Comparison of ENCODE assay signal across 11 mouse cellular contexts in genomic region chr5:134951053-134951884, GRCm38 (mm10). TPM values are rescaled to one million over a fixed set of nuclear protein-coding genes. Genes with fewer than 3 reads are reported as not detected.
A peak's percentile ranks its signal among the peaks of the same experiment; 100 is the strongest.
DNase-seq lines count a peak whose midpoint lies in the region; ATAC-seq and TF ChIP-seq lines count a peak whose summit lies in the region.
"Had no signal": no experiment of that assay in that cellular context is flagged by ENCODE, and none has a peak within 500 bp of the region (broad histone marks: within the 10 kb centered on the region; RNA-seq: fewer than 3 reads in every experiment).

No protein-coding gene starts in this region.

- no peaks in the 10 kb centered on the region for H3K36me3 ChIP-seq in kidney, embryonic 14.5 days (ENCODE audit: control insufficient read depth, insufficient read depth, low read length)
- H3K36me3 ChIP-seq in liver, embryonic 16.5 days (ENCODE audit: control insufficient read depth, insufficient read depth), result no peaks in the 10 kb centered on the region
- H3K36me3 ChIP-seq: G1E had no signal

- intact Hi-C loops in heart, postnatal 14 days (cut with DNase I), result no loop called here

- no peak for TF ChIP-seq CTCF in cerebellum, adult 2 months (IDR thresholded peaks at IDR 0.05; ENCODE audit: borderline replicate concordance, insufficient read depth, low read depth, low read length)

- peak; percentile 64; the same call in 1 of the 2 replicates for ATAC-seq in kidney, embryonic 14.5 days (ENCODE audit: low FRiP score, low TSS enrichment)
- ATAC-seq in liver, embryonic 16.5 days (ENCODE audit: low read depth), result 0 out of 2 replicates have a peak, but pooled peaks have one; percentile 41
- no peak for ATAC-seq in inflammation-experienced regulatory T-cells, adult 6 months
- ATAC-seq: midbrain, embryonic 16.5 days had no signal

- TF ChIP-seq POLR2A in cerebellum, adult 2 months (IDR thresholded peaks at IDR 0.05; ENCODE audit: borderline replicate concordance, insufficient read depth, low read length), result no peak

- peaks cover 9% of the 10 kb centered on the region for H3K27me3 ChIP-seq in kidney, embryonic 14.5 days (ENCODE audit: control insufficient read depth, insufficient read depth, low read length)
- no peaks in the 10 kb centered on the region; the same call in 1 of the 2 replicates for H3K27me3 ChIP-seq in liver, embryonic 16.5 days (ENCODE audit: control insufficient read depth, insufficient read depth, low read depth, low read length)
- no peaks in the 10 kb centered on the region for H3K27me3 ChIP-seq in cerebellum, adult 2 months (ENCODE audit: control insufficient read depth, insufficient read depth, low read length)

- H3K9me3 ChIP-seq in kidney, embryonic 14.5 days (ENCODE audit: control insufficient read depth, low read length), result no peaks in the 10 kb centered on the region
- H3K9me3 ChIP-seq in liver, embryonic 16.5 days (replicated peaks; ENCODE audit: control insufficient read depth, low read length), result no peaks in the 10 kb centered on the region
- H3K9me3 ChIP-seq: G1E had no signal

- no peak overlapping the region for H3K9ac ChIP-seq in kidney, embryonic 14.5 days (ENCODE audit: low read depth, low read length)
- no peak overlapping the region for H3K9ac ChIP-seq in liver, embryonic 16.5 days (ENCODE audit: low read depth, low read length)

- 10% methylated on average over 19 of the region's 19 CpGs for WGBS in kidney, embryonic 14.5 days
- WGBS in liver, embryonic 16.5 days (ENCODE audit: insufficient replicate concordance), result 11% methylated on average over 19 of the region's 19 CpGs
- 40% methylated on average over 19 of the region's 19 CpGs for WGBS in cerebellum, adult 2 months

- H3K4me2 ChIP-seq in kidney, embryonic 14.5 days (replicated peaks; ENCODE audit: low read depth, low read length), result peak overlapping the region; percentile 28
- no peak overlapping the region for H3K4me2 ChIP-seq in liver, embryonic 16.5 days (ENCODE audit: low read depth, low read length)

- peak overlapping the region; percentile 2; the same call in 1 of the 2 replicates for H3K4me3 ChIP-seq in kidney, embryonic 14.5 days (ENCODE audit: low read length)
- H3K4me3 ChIP-seq in liver, embryonic 16.5 days (ENCODE audit: low read depth, low read length), result no peak overlapping the region
- H3K4me3 ChIP-seq in cerebellum, adult 2 months (replicated peaks; ENCODE audit: insufficient read depth, low read depth, low read length), result no peak overlapping the region

- no peak for DNase-seq in kidney, adult 18-20 months
- peak; percentile 32 to 34 for DNase-seq in heart, postnatal 14 days
- peak; percentile 63 for DNase-seq in thymus, postnatal 25 days
- DNase-seq in cerebellum, adult 2 months, result no peak
- no peak for DNase-seq in layer of hippocampus, postnatal 25 days (ENCODE audit: extremely low spot score in 1 of 2, low spot score in 1 of 2)

- peak overlapping the region; percentile 76 for H3K27ac ChIP-seq in kidney, embryonic 14.5 days (ENCODE audit: low read depth, low read length)
- no peak overlapping the region for H3K27ac ChIP-seq in liver, embryonic 16.5 days (ENCODE audit: low read length)
- no peak overlapping the region for H3K27ac ChIP-seq in cerebellum, adult 2 months (ENCODE audit: insufficient read depth, low read length)

- H3K4me1 ChIP-seq in kidney, embryonic 14.5 days (ENCODE audit: control insufficient read depth, insufficient read depth, low read length), result peaks cover 12% of the 10 kb centered on the region; the same call in 1 of the 2 replicates
- peaks cover 7% of the 10 kb centered on the region for H3K4me1 ChIP-seq in liver, embryonic 16.5 days (ENCODE audit: control insufficient read depth, low read depth, low read length)
- no peaks in the 10 kb centered on the region for H3K4me1 ChIP-seq in cerebellum, adult 2 months (ENCODE audit: control insufficient read depth, insufficient read depth, low read length)

RNA-seq across cellular contexts. Expression of gene Cldn4, which starts 4.5 kb away (rescaled TPM):
- polyA plus RNA-seq in kidney, embryonic 14.5 days (2014; fragmentation: Nextera tagmentation; extraction: Ambion mirVana), result 73.4 and 76.1 TPM in 2 replicates
- total RNA-seq in heart, postnatal 14 days (2021), result under 1 TPM; 0.14 to 0.59 TPM
- 0.28 and 0.71 TPM in 2 replicates for polyA plus RNA-seq in liver, embryonic 16.5 days (2015; fragmentation: Nextera tagmentation; extraction: Ambion mirVana)
- polyA plus RNA-seq in cerebellum, adult 2 months (2012; rRNA removed), result 0.07 TPM in 1 of 2 replicates, not detected in the other
- not detected for polyA plus RNA-seq in inflammation-experienced regulatory T-cells, adult 6 months (2017; shearing (Covaris generic))
- total RNA-seq in layer of hippocampus, postnatal 25 days (2021), result not detected
- polyA plus RNA-seq: G1E; midbrain, embryonic 16.5 days had no signal

RNA-seq across cellular contexts. Expression of gene Mettl27, which starts 19.1 kb away (rescaled TPM):
- 19.4 and 26.6 TPM in 2 replicates for polyA plus RNA-seq in kidney, embryonic 14.5 days (2014; fragmentation: Nextera tagmentation; extraction: Ambion mirVana)
- total RNA-seq in heart, postnatal 14 days (2021), result 1 to 10 TPM; 5.7 to 5.9 TPM
- 20.8 and 25.3 TPM in 2 replicates for polyA plus RNA-seq in liver, embryonic 16.5 days (2015; fragmentation: Nextera tagmentation; extraction: Ambion mirVana)
- 9.5 and 10.9 TPM in 2 replicates for polyA plus RNA-seq in cerebellum, adult 2 months (2012; rRNA removed)
- polyA plus RNA-seq in inflammation-experienced regulatory T-cells, adult 6 months (2017; shearing (Covaris generic)), result 10 to 100 TPM in 2 of 3 experiments, 1 to 10 TPM in 1; 6.3 to 17.2 (median 12.0) TPM
- total RNA-seq in layer of hippocampus, postnatal 25 days (2021), result 1 to 10 TPM; 9.2 to 9.3 TPM

RNA-seq across cellular contexts. Expression of gene Cldn3, which starts 34.7 kb away (rescaled TPM):
- 47.0 and 54.7 TPM in 2 replicates for polyA plus RNA-seq in kidney, embryonic 14.5 days (2014; fragmentation: Nextera tagmentation; extraction: Ambion mirVana)
- total RNA-seq in heart, postnatal 14 days (2021), result 1 to 10 TPM in 1 of 2 experiments, under 1 TPM in 1; 0.22 to 1.4 TPM
- 2.6 and 4.7 TPM in 2 replicates for polyA plus RNA-seq in liver, embryonic 16.5 days (2015; fragmentation: Nextera tagmentation; extraction: Ambion mirVana)
- polyA plus RNA-seq in cerebellum, adult 2 months (2012; rRNA removed), result 0.52 and 0.67 TPM in 2 replicates
- polyA plus RNA-seq in inflammation-experienced regulatory T-cells, adult 6 months (2017; shearing (Covaris generic)), result not detected
- total RNA-seq in layer of hippocampus, postnatal 25 days (2021), result 1 to 10 TPM in 1 of 2 experiments, under 1 TPM in 1; 0.59 to 1.2 TPM
- total RNA-seq: G1E had no signal

RNA-seq across cellular contexts. Expression of gene Cldn13, which starts 35.9 kb away (rescaled TPM):
- polyA plus RNA-seq in kidney, embryonic 14.5 days (2014; fragmentation: Nextera tagmentation; extraction: Ambion mirVana), result 0.20 and 0.24 TPM in 2 replicates
- not detected for total RNA-seq in heart, postnatal 14 days (2021)
- 258 and 277 TPM in 2 replicates for polyA plus RNA-seq in liver, embryonic 16.5 days (2015; fragmentation: Nextera tagmentation; extraction: Ambion mirVana)
- polyA plus RNA-seq in cerebellum, adult 2 months (2012; rRNA removed), result not detected in 2 replicates
- not detected for polyA plus RNA-seq in inflammation-experienced regulatory T-cells, adult 6 months (2017; shearing (Covaris generic))
- not detected for total RNA-seq in layer of hippocampus, postnatal 25 days (2021)
- polyA plus RNA-seq: cortical plate, adult 2 months; G1E; midbrain, embryonic 16.5 days had no signal

RNA-seq across cellular contexts. Expression of gene Tmem270, which starts 44.7 kb away (rescaled TPM):
- polyA plus RNA-seq in kidney, embryonic 14.5 days (2014; fragmentation: Nextera tagmentation; extraction: Ambion mirVana), result not detected in 2 replicates
- total RNA-seq in heart, postnatal 14 days (2021), result not detected
- 0.09 and 0.12 TPM in 2 replicates for polyA plus RNA-seq in liver, embryonic 16.5 days (2015; fragmentation: Nextera tagmentation; extraction: Ambion mirVana)
- polyA plus RNA-seq in cerebellum, adult 2 months (2012; rRNA removed), result not detected in 2 replicates
- not detected for polyA plus RNA-seq in inflammation-experienced regulatory T-cells, adult 6 months (2017; shearing (Covaris generic))
- not detected for total RNA-seq in layer of hippocampus, postnatal 25 days (2021)
- total RNA-seq: G1E had no signal
- polyA plus RNA-seq: cortical plate, adult 2 months; G1E; midbrain, embryonic 16.5 days had no signal

Comparison
In these comparisons a context has a peak if more than half of its experiments do, and no peak if none do; other contexts are left out.
1. DNase-seq: peak in heart, postnatal 14 days (2 of 2) and thymus, postnatal 25 days (single experiment); none in kidney, adult 18-20 months (single experiment), cerebellum, adult 2 months (0 of 2) and layer of hippocampus, postnatal 25 days (0 of 2).
2. RNA of gene Cldn4, which starts 4.5 kb away (polyA plus RNA-seq): 73.4 to 76.1 TPM in kidney, embryonic 14.5 days; 0.28 to 0.71 TPM in liver, embryonic 16.5 days, 0.07 TPM in cerebellum, adult 2 months and not detected in inflammation-experienced regulatory T-cells, adult 6 months; every median in the first group is over 10 times any median in the second.